ENCODE assay signal across 13 mouse cellular contexts in genomic region chr8:120723025-120723424, GRCm38 (mm10). TPM values are rescaled to one million over a fixed set of nuclear protein-coding genes. Genes with fewer than 3 reads are reported as not detected.
DNase-seq lines count a peak whose midpoint lies in the region; ATAC-seq and TF ChIP-seq lines count a peak whose summit lies in the region.
"Had no signal": no experiment of that assay in that cellular context is flagged by ENCODE, and none has a peak within 500 bp of the region (broad histone marks: within the 10 kb centered on the region; RNA-seq: fewer than 3 reads in every experiment).

No protein-coding gene starts in this region.

- no peaks in the 10 kb centered on the region for H3K36me3 ChIP-seq in forebrain, embryonic 15.5 days
- H3K36me3 ChIP-seq: hindbrain, embryonic 10.5 days; limb, embryonic 12.5 days had no signal

- peak; percentile 64 for TF ChIP-seq CTCF in layer of hippocampus, adult 2 months (conservative IDR thresholded peaks at IDR 0.05)
- peak; percentile 44 for TF ChIP-seq CTCF in brain, embryonic 14.5 days (IDR thresholded peaks at IDR 0.05; ENCODE audit: borderline replicate concordance, extremely low read depth, insufficient read depth, insufficient read length)

- no peak overlapping the region for H3K4me2 ChIP-seq in forebrain, embryonic 15.5 days (replicated peaks)
- H3K4me2 ChIP-seq: limb, embryonic 12.5 days had no signal

- no peak for DNase-seq in layer of hippocampus, adult 2 months (ENCODE audit: low spot score in 2 of 2)
- DNase-seq in layer of hippocampus, adult 9-10 months (ENCODE audit: low spot score): no peak
- peak; percentile 30 for DNase-seq in thymus, postnatal 14 days
- no peak for DNase-seq in thymus, postnatal 25 days
- no peak for DNase-seq in brain, embryonic 14.5 days (ENCODE audit: low read depth)
- DNase-seq in urinary bladder, adult 2 months (ENCODE audit: low spot score): no peak
- DNase-seq: thymus, postnatal 36 days had no signal

- H3K27ac ChIP-seq in layer of hippocampus, adult 2 months: no peak overlapping the region
- H3K27ac ChIP-seq in forebrain, embryonic 15.5 days (replicated peaks): no peak overlapping the region
- H3K27ac ChIP-seq: hindbrain, embryonic 10.5 days; limb, embryonic 12.5 days; macrophage had no signal

- no peak for ATAC-seq in forebrain, embryonic 15.5 days (replicated peaks)

- no peak overlapping the region for H3K9ac ChIP-seq in forebrain, embryonic 15.5 days (replicated peaks)
- H3K9ac ChIP-seq: limb, embryonic 12.5 days had no signal

- TF ChIP-seq POLR2A in brain, embryonic 14.5 days (IDR thresholded peaks at IDR 0.05; ENCODE audit: borderline replicate concordance, extremely low read depth, insufficient read depth, insufficient read length, poor library complexity, severe bottlenecking): no peak

- H3K4me3 ChIP-seq in layer of hippocampus, adult 2 months: no peak overlapping the region
- no peak overlapping the region for H3K4me3 ChIP-seq in forebrain, embryonic 15.5 days
- H3K4me3 ChIP-seq: hindbrain, embryonic 10.5 days; limb, embryonic 12.5 days had no signal

- WGBS in forebrain, embryonic 15.5 days: 75% methylated on average over 6 of the region's 6 CpGs

- no peaks in the 10 kb centered on the region for H3K4me1 ChIP-seq in forebrain, embryonic 15.5 days

- no peaks in the 10 kb centered on the region for H3K27me3 ChIP-seq in forebrain, embryonic 15.5 days

- no peaks in the 10 kb centered on the region for H3K9me3 ChIP-seq in forebrain, embryonic 15.5 days

RNA-seq across cellular contexts. Expression of gene Irf8, which starts 13.1 kb away (rescaled TPM):
- 1 to 10 TPM; 4.7 to 5.2 TPM for total RNA-seq in layer of hippocampus, adult 2 months (2021)
- 1.4 and 1.7 TPM in 2 replicates for polyA plus RNA-seq in brain, embryonic 14.5 days (2012; rRNA removed)
- polyA plus RNA-seq in urinary bladder, adult 2 months (2012; rRNA removed): 12.4 and 18.2 TPM in 2 replicates
- polyA plus RNA-seq in forebrain, embryonic 15.5 days (2015; fragmentation: Nextera tagmentation; extraction: Ambion mirVana): 4.0 and 4.8 TPM in 2 replicates

RNA-seq across cellular contexts. Expression of gene Emc8, which starts 54.7 kb away (rescaled TPM):
- total RNA-seq in layer of hippocampus, adult 2 months (2021): 10 to 100 TPM; 74.1 to 85.4 TPM
- 79.7 and 127 TPM in 2 replicates for polyA plus RNA-seq in brain, embryonic 14.5 days (2012; rRNA removed)
- 49.6 and 57.6 TPM in 2 replicates for polyA plus RNA-seq in urinary bladder, adult 2 months (2012; rRNA removed)
- polyA plus RNA-seq in forebrain, embryonic 15.5 days (2015; fragmentation: Nextera tagmentation; extraction: Ambion mirVana): 168 and 178 TPM in 2 replicates

RNA-seq across cellular contexts. Expression of gene Cox4i1, which starts 55.0 kb away (rescaled TPM):
- total RNA-seq in layer of hippocampus, adult 2 months (2021): 1,000 to 10,000 TPM in 1 of 2 experiments, 100 to 1,000 TPM in 1; 991 to 1,040 TPM
- 976 and 987 TPM in 2 replicates for polyA plus RNA-seq in brain, embryonic 14.5 days (2012; rRNA removed)
- 1,248 and 1,469 TPM in 2 replicates for polyA plus RNA-seq in urinary bladder, adult 2 months (2012; rRNA removed)
- polyA plus RNA-seq in forebrain, embryonic 15.5 days (2015; fragmentation: Nextera tagmentation; extraction: Ambion mirVana): 971 and 990 TPM in 2 replicates

RNA-seq across cellular contexts. Expression of gene Gm27021, which starts 55.1 kb away (rescaled TPM):
- total RNA-seq in layer of hippocampus, adult 2 months (2021): under 1 TPM in 1 of 2 experiments, not detected in 1; 0.69 TPM
- 3.1 and 3.3 TPM in 2 replicates for polyA plus RNA-seq in brain, embryonic 14.5 days (2012; rRNA removed)
- 0.12 and 0.23 TPM in 2 replicates for polyA plus RNA-seq in urinary bladder, adult 2 months (2012; rRNA removed)
- 6.6 and 7.3 TPM in 2 replicates for polyA plus RNA-seq in forebrain, embryonic 15.5 days (2015; fragmentation: Nextera tagmentation; extraction: Ambion mirVana)
- total RNA-seq: common myeloid progenitor, adult 5-6 weeks; heart, adult 8-10 months had no signal
- polyA plus RNA-seq: macrophage had no signal
